Mouse (Mus musculus): Measurements from ENCODE around the gene Glb1. TPM values are rescaled to one million over a fixed set of nuclear protein-coding genes. Genes with fewer than 3 reads are reported as not detected.
A peak's percentile ranks its signal among the peaks of the same experiment; 100 is the strongest.

The Glb1 gene
- total and polyA plus RNA-seq, 3 experiments = 7.0 to 15.7 TPM; not detected in 1

DNA sequence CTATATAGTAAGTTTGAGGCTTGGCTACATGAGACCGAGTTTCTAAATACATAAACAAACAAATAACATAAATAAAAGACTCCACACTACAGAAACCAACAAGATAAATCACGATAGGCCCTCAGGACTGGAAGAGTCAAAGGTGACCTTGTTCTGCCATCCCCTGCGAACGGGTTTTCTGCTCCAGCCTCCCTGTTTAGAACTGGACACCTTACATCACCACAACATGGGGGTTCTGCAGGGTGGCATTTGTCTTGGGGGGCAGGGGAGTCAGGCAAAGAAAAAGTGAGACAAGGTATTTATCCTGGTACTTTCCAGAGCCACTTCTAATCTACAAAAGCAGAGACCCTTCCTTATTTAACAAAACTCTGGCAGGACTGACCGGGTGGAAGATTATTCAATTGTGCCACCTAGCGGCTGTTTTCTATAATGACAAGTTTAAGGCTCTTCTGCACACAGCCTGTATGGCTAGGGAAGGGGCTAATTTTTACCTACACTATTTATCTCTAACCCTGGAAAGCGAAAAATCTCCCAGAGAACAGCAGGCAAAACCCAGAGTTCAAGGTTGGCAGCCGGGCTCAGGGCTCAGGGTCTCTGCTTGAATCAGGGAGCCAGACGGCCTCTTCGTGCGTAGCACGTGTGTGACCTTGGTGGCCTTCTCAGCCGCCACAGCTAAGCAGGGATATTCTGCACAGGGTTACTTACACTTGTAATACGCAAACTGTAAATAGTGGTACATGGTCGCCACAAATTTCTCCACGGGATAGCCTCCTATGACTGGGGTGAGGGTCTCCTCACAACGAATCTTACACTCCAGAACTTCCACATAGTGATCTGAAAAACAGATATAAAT, 19.8 kb upstream of the Glb1 start:
- Histone ChIP-seq H3K79me2 (ENCODE audit: control insufficient read depth, insufficient read depth, low read length, poor library complexity) (no peaks in the 10 kb centered on the region), H3K4me1 (ENCODE audit: control insufficient read depth in 1 of 2, insufficient read depth in 2 of 2, low read length in 2 of 2) (peaks cover 8 to 16% of the 10 kb centered on the region in 2 experiments; a peak in 3 of 4 replicates), H3K9me3 (replicated peaks; ENCODE audit: insufficient read depth, low read length) (no peaks in the 10 kb centered on the region), H3K36me3 (ENCODE audit: control insufficient read depth in 1 of 2, insufficient read depth in 2 of 2, low read length in 2 of 2) (peaks cover 3 to 16% of the 10 kb centered on the region in 2 experiments; a peak in 3 of 4 replicates), H3K9ac (ENCODE audit: control insufficient read depth, low read depth, low read length, poor library complexity, severe bottlenecking) (no peak overlapping the region), H3K27me3 (ENCODE audit: control insufficient read depth in 1 of 2, insufficient read depth in 2 of 2, low read length in 2 of 2) (no peaks in the 10 kb centered on the region), H3K27ac (ENCODE audit: control insufficient read depth, low read depth, low read length) (no peak overlapping the region), H3K4me3 (ENCODE audit: control insufficient read depth in 1 of 2, insufficient read depth in 1 of 2, low read depth in 2 of 2, low read length in 2 of 2) (no peak overlapping the region)
- peak; percentile 73 for DNase-seq (ENCODE audit: low read depth, low spot score)
- TF ChIP-seq MYC (IDR thresholded peaks at IDR 0.05; ENCODE audit: low read depth, low read length) (no peak), MAZ (IDR thresholded peaks at IDR 0.05; ENCODE audit: low read depth, low read length) (no peak), TBP (IDR thresholded peaks at IDR 0.05; ENCODE audit: low read depth, low read length) (no peak), ZC3H11A (IDR thresholded peaks at IDR 0.05; ENCODE audit: low read depth, low read length) (peak; percentile 56; the same call in 1 of the 2 replicates), CTCF (IDR thresholded peaks at IDR 0.05 in 2 of 3, conservative IDR thresholded peaks at IDR 0.05 in 1 of 3; ENCODE audit: control insufficient read depth in 1 of 3, insufficient read depth in 1 of 3, low read depth in 2 of 3, low read length in 3 of 3, poor library complexity in 1 of 3, severe bottlenecking in 1 of 3) (peak; percentile 50 to 74 (median 62)), CHD1 (IDR thresholded peaks at IDR 0.05; ENCODE audit: low read depth, low read length) (no peak), ZNF384 (IDR thresholded peaks at IDR 0.05; ENCODE audit: low read depth, low read length) (no peak), MYB (IDR thresholded peaks at IDR 0.05; ENCODE audit: low read depth, low read length) (no peak), POLR2AphosphoS5 (IDR thresholded peaks at IDR 0.05; ENCODE audit: borderline replicate concordance, low read depth, low read length) (no peak), MEF2A (IDR thresholded peaks at IDR 0.05; ENCODE audit: extremely low read depth, insufficient replicate concordance, low read depth, low read length, poor library complexity, severe bottlenecking) (no peak), RCOR1 (IDR thresholded peaks at IDR 0.05; ENCODE audit: low read depth, low read length) (no peak), UBTF (IDR thresholded peaks at IDR 0.05; ENCODE audit: borderline replicate concordance, insufficient read depth, low read depth, low read length) (no peak), CHD2 (IDR thresholded peaks at IDR 0.05; ENCODE audit: low read length) (no peak), GATA1 (IDR thresholded peaks at IDR 0.05; ENCODE audit: low read depth, low read length) (no peak), SMC3 (IDR thresholded peaks at IDR 0.05; ENCODE audit: low read depth, low read length) (peak; percentile 72), E2F4 (IDR thresholded peaks at IDR 0.05; ENCODE audit: borderline replicate concordance, low read depth, low read length) (no peak), NELFE (IDR thresholded peaks at IDR 0.05; ENCODE audit: low read depth, low read length) (no peak), SIN3A (IDR thresholded peaks at IDR 0.05; ENCODE audit: low read length) (no peak), ETS1 (IDR thresholded peaks at IDR 0.05; ENCODE audit: low read depth, low read length) (no peak), MAFK (IDR thresholded peaks at IDR 0.05; ENCODE audit: borderline replicate concordance, low read depth, low read length) (no peak), MXI1 (IDR thresholded peaks at IDR 0.05; ENCODE audit: low read depth, low read length) (no peak), USF1 (IDR thresholded peaks at IDR 0.05; ENCODE audit: low read depth, low read length) (no peak), RAD21 (IDR thresholded peaks at IDR 0.05; ENCODE audit: low read depth, low read length) (peak; percentile 79)

Measured in MEL (cell line).